Mouse (Mus musculus): Measurements from ENCODE around the gene Sdf2l1.

Sdf2l1 gene

DNA sequence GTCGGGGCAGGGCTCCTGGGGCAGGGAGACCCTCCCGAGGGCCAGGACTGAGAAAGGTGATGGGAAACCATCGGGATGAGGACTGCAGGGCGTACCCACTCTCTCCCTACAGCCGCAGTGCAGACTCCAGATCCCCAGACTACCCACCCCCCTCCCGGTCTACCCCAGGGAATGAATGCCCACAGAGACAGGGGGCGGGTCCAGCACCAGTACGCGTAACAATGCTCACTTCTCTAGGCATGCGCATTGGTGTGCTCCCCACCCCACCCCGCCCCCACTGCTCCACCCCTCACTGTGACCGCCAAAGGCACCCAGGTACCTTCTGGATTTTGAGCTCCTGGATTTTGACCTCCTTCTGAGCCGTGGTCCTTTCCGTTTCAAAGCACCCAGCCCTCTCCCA is 10.6 kb downstream of the Sdf2l1 start:
- no peak for DNase-seq

DNA sequence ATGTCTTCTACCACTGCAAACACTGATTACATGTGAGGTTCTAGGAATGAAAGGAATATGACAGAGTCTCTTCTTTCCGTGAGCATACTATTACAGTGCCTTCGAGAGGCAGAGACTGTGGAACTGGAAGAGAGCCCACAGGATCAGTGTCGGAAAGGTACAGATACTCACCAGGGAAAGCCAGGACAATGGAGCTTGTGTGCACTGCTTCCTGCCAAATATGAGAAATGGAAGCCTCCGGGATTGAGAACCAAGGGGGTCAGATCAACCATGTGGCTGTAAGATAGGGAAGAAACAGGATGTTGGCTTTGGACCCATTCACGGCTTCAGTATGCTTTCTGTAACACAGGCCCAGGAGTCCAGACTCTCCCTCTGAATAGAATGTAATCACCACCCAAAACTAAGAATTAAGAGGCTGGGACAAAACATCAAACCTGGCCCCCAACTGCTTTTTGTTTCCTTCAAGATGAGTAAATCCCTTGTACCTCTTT is 14.8 kb downstream of the Sdf2l1 start:
- no peak for DNase-seq

GRCm38 (mm10) chr16:17110771-17111743 is 21.1 kb downstream of the Sdf2l1 start, which contains the start of gene Ppil2:
TSS of gene Ppil2 (minus strand) at chr16:17111257.
- DNase-seq, result peak; percentile 52

- DNase-seq, result no peak
Measured at GRCm38 (mm10) chr16:17104600-17104999, 27.6 kb downstream of the Sdf2l1 start.

DNA sequence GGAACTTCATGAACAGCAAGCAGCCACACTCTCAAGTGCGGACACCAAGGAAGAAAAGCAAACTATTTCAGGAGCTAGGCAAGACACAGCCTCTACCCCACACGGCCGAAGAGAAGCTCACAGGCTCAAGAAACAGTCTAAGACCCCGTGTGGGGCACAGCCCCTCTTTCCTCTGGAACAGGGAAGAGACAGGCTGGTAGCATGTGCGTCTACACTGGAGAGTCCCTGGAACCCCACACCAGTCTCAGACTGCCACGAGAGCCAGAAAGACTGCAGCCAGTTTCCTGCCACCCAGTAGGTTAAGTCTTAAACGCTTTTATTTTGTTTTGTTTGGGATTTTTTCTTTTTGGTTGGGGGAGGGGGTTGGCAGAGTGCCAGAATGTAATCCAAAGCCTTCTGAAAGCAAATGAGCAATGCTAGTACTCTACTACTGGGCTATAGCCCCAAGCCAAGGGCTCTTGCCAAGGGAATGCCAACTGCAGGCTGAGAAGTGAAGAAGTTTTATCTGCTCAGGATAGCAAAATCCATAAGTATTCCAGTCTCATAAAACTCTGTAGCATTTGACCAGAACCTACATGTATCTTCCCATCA is 29.5 kb downstream of the Sdf2l1 start:
- DNase-seq, result no peak

DNA sequence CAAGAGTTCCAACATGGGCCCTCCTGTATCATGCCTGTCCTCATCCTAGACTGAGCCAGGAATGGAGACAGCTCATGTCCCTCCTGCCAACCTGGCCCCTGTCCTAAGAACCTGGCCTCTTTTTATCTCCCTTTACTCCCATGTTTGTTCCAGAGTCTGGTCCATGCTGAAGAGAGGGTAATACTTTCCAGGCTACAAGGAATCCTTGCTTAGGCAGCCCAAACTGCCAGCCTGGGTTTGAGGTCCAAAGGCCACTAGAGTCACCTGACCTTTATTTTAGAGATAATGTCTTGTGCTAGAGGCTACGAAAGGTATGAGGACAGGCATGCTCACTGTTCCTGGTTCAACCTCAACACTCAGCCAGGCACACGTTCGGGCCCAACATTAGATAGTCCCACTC is 35.2 kb downstream of the Sdf2l1 start:
- DNase-seq, result no peak

DNA sequence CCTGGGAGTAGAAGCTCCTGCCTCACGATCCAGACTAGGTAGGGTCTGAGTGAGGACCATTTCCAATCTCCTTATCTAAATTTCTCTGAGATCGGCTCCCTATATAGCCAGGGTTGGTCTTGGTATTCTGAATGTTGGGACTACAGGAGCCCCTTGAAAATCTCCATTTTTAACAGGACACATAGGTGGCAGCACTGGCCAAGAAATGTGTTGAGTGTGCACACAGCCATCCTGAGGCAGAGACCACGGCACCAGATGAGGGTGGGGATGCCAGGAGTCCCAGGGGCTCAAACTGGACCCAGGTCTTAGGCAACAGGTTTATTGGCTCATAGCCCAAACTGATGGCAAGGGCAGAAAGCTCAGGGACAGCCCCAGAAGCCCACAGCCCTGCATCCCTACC is 43.8 kb downstream of the Sdf2l1 start:
- DNase-seq, result peak; percentile 32

GRCm38 (mm10) chr16:17086669-17087193 is 45.5 kb downstream of the Sdf2l1 start:
- peak; percentile 38 for DNase-seq

DNA sequence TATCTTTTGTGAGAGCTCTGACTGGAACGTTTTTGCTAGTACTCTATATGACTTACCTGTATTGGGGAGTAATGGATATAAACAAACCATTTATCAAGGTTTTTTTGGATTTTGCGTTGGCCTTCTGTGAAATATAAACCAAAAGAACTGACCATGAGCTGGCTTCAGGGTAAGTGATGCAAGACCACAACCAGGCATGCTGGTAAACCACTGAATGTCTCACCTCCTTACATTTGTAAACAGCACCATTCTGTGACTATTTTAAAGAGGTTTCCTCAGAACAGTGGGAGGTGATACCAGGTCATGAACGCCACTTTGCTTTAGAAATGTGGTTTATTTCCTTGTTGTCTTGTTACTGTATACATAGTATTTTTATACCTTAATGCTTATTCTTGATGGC is 45.9 kb downstream of the Sdf2l1 start:
- DNase-seq, result no peak

GRCm38 (mm10) chr16:17085636-17086035 is 46.5 kb downstream of the Sdf2l1 start:
- no peak for DNase-seq

- DNase-seq, result no peak
Measured at GRCm38 (mm10) chr16:17082121-17082792, 49.9 kb downstream of the Sdf2l1 start.

Data from right cerebral cortex, postnatal 14 days (tissue).